11 mouse cellular contexts compared by ENCODE assay signal in genomic region chr13:30824903-30825302, GRCm38 (mm10).
"Had no signal": no experiment of that assay in that cellular context is flagged by ENCODE, and none has a peak within 500 bp of the region (broad histone marks: within the 10 kb centered on the region; RNA-seq: fewer than 3 reads in every experiment).

No protein-coding gene starts in this region.

- ATAC-seq: lung, postnatal 0 days; midbrain, embryonic 13.5 days; midbrain, embryonic 16.5 days had no signal

- DNase-seq: kidney, adult 8-10 months; kidney, postnatal 10 days; kidney, postnatal 36 days; liver, embryonic 13.5 days; lung, embryonic 14.5 days; thymus, adult 2 months; thymus, postnatal 14 days; thymus, postnatal 4 days had no signal
